Mouse (Mus musculus) liver, embryonic 11.5 days (tissue): Measurements from ENCODE around the gene Stat6. TPM values are rescaled to one million over a fixed set of nuclear protein-coding genes. Genes with fewer than 3 reads are reported as not detected.

Experiments
- ATAC-seq: fragments of 200-750 bp; cut with Nextera tagmentation; replicated peaks from 2 replicates; pipeline ENCODE4 v1.8.0; 2017; ENCODE audit warnings: moderate number of reproducible peaks, mild to moderate bottlenecking, moderate TSS enrichment, moderate library complexity; ENCODE audit not compliant: low FRiP score
- DNase-seq: peaks from one replicate; pipeline ENCODE4 v3.0.0-alpha.2; 2017; ENCODE audit warnings: low spot score
- H3K27ac ChIP-seq: fragments of 300-500 bp; sonication (generic); 2 replicates; pipeline ENCODE4 v1.5.1; 2014; ENCODE audit warnings: mild to moderate bottlenecking, low read depth, low read length, control low read depth
- H3K27me3 ChIP-seq: fragments of 300-500 bp; sonication (generic); replicated peaks from 2 replicates; pipeline ENCODE4 v1.6.1; 2014; ENCODE audit warnings: low read length, mixed read lengths; ENCODE audit not compliant: control insufficient read depth, insufficient read depth
- H3K36me3 ChIP-seq: fragments of 300-500 bp; sonication (generic); 2 replicates; pipeline ENCODE4 v1.6.1; 2014; ENCODE audit warnings: mild to moderate bottlenecking, low read length, moderate library complexity, mixed read lengths; ENCODE audit not compliant: control insufficient read depth, insufficient read depth
- H3K4me1 ChIP-seq: fragments of 300-500 bp; sonication (generic); replicated peaks from 2 replicates; pipeline ENCODE4 v1.6.1; 2014; ENCODE audit warnings: low read length, mixed read lengths; ENCODE audit not compliant: control insufficient read depth, insufficient read depth
- H3K4me2 ChIP-seq: fragments of 300-500 bp; sonication (generic); 2 replicates; pipeline ENCODE4 v1.6.1; 2014; ENCODE audit warnings: mild to moderate bottlenecking, control low read depth, moderate library complexity
- H3K4me3 ChIP-seq: fragments of 300-500 bp; sonication (generic); 2 replicates; pipeline ENCODE4 v1.5.1; 2014; ENCODE audit warnings: low read depth, low read length, control low read depth
- H3K9ac ChIP-seq: fragments of 300-500 bp; sonication (generic); 2 replicates; pipeline ENCODE4 v1.6.1; 2014; ENCODE audit warnings: low read depth, low read length, control low read depth
- H3K9me3 ChIP-seq: fragments of 300-500 bp; sonication (generic); 2 replicates; pipeline ENCODE4 v1.6.1; 2016; ENCODE audit warnings: low read length, inconsistent platforms, mixed read lengths; ENCODE audit not compliant: control insufficient read depth
- WGBS: fragments of 180-500 bp; shearing (Covaris S2); extraction: QIAGEN DNeasy Blood & Tissue Kit; methylation state at CpG from one replicate; pipeline ENCODE4 v1.1.7; 2014; 5-methylcytosine and 5-hydroxymethylcytosine counted together
- polyA plus RNA-seq: library from polyadenylated mRNA; unstranded; fragments of >200 nt; fragmentation: Nextera tagmentation; extraction: Ambion mirVana; gene quantifications from 2 replicates; pipeline ENCODE4 v1.2.1, GENCODE M21; 2014

The Stat6 gene
- polyA plus RNA-seq, 1 experiment from 2014 or later = 28.7 TPM

DNA sequence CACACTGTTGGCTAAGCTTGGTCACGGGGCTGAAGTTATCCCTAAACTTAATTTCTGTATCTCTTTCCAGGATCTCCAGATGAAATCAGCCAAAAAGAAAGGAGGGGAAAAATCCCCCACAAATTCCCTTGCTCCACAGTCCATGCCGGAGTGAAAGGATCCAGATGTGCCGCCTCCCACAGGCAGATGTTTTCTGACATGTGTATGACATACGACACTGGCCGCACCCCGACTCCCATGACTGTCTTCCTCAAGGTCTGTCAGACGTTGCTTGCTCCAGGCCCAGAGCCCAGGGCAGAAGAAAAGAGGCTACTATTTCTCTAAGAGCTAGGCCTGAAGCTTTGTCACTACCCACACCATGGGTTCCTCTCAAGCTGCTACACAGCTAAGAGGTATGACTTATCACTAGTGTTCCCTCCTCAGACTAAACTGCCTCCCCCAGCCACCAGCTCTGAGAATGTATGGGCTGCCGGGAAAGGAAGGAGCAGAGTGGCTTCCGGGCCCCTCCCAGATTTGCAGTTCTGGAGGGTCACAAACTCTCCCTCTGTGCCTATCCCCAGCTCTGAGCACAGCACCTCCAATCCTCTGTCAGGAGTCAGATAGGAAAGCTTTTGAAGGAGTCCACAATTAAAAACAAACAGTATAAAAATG, 33.2 kb upstream of the Stat6 start:
- peaks cover 8% of the 10 kb centered on the region; the same call in 1 of the 2 replicates for H3K27me3 ChIP-seq
- H3K4me3 ChIP-seq = no peak overlapping the region
- 65% methylated on average over 9 of the region's 9 CpGs for WGBS
- peaks cover 7% of the 10 kb centered on the region for H3K36me3 ChIP-seq
- no peak for ATAC-seq
- H3K9ac ChIP-seq = no peak overlapping the region
- no peak overlapping the region for H3K4me2 ChIP-seq
- H3K4me1 ChIP-seq = peaks cover 25% of the 10 kb centered on the region
- no peaks in the 10 kb centered on the region for H3K9me3 ChIP-seq
- no peak overlapping the region for H3K27ac ChIP-seq
- DNase-seq = no peak

DNA sequence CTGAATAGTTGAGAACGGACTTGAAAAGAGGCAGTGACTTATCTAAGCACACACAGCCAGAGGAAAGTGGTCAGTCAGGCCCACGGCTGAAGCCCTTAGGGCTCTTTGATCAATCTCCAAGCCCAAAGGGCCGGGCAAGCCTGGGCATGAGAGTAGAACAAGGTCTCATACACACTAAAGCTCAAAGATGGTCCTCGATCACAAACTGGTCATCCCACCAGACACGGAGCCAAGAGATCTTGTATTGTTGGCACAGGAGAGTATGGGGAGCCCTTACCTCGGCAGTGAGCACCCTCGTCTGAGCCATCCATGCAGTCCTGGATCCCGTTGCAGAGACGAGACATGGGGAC, 32.7 kb upstream of the Stat6 start:
- WGBS = 75% methylated on average over 9 of the region's 9 CpGs
- Histone ChIP-seq H3K27ac (no peak overlapping the region), H3K9ac (no peak overlapping the region), H3K4me2 (no peak overlapping the region), H3K9me3 (no peaks in the 10 kb centered on the region), H3K27me3 (peaks cover 8% of the 10 kb centered on the region), H3K4me3 (no peak overlapping the region), H3K4me1 (peaks cover 25% of the 10 kb centered on the region), H3K36me3 (peaks cover 7% of the 10 kb centered on the region)
- no peak for ATAC-seq
- no peak for DNase-seq

DNA sequence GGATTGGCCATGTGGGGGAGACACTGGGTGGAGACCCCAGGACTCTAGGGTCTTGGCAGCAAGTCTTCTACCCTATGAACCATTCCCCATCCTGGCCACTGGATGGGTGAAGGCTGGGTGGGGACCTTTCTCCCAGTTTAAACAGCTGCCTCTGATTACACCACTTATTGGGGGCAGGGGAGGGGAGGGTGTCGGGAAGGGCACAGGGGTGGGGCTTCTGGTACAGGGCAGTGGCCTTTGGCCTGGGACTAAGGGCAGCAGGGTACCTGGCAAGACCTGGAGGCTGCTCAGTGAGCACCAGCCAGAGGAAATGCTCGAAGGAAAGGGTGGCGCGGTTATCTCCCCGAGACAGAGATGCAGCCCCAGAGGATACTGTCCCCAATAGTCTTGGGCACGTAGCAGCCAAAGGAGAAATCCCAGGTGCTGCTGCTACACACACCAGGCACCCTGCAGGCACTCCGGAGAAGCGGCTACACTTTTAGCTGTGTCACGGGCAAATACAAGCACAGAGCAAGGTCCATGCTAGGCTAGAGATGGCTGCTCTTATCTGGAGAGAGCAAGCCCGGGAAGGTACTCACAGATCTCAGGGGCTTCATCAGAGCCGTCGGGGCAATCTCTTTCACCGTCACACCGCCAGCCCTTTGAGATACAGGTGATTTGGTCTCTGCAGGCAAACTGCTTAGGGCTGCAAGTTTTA, 30.6 kb upstream of the Stat6 start:
- Histone ChIP-seq H3K9ac (no peak overlapping the region), H3K27me3 (peaks cover 14% of the 10 kb centered on the region), H3K4me1 (peaks cover 40% of the 10 kb centered on the region), H3K4me3 (no peak overlapping the region), H3K27ac (peak overlapping the region; percentile 39; the same call in 1 of the 2 replicates), H3K36me3 (peaks cover 7% of the 10 kb centered on the region), H3K9me3 (no peaks in the 10 kb centered on the region), H3K4me2 (no peak overlapping the region)
- 54% methylated on average over 14 of the region's 14 CpGs for WGBS
- DNase-seq (no peak), ATAC-seq (peak; percentile 59)

DNA sequence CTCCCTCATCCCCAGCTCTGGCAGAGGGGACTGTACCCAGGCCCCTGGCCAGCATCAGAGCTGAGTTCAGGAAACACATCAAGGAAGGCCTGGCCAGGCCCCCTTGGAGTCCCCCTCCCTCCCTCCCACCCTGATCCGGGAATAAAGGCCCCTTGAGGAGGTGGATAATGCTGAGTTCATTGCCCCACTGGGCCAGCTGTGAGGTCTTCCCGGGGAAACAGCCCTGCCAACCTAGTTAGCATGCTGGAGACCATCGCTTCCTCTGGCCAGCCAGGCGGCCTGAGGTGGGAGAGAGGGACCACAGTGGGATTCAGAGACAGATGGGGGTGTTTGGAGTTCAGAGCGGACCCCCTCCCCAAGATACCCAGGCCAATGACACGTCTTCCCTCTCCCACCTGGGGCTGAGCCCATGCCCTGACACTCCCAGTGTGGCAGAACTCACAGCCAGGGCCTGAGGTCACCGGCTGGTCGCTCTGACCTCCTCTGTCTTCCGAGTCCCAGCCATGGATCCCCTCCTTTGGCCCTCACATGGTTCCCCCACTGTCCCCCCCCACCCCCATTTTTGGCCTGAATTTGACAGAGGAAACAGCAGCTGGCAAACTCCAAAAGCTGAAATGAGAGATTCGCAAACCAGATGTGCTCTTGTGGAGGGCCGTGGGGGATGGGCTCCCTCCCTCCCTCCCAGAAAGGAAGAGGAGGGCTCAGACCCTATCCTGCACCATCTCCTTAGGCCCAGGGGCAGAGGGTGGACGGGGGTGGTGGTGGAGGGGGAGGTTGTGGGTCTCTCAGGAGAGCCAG, 28.4 kb upstream of the Stat6 start:
- Histone ChIP-seq H3K4me2 (0 out of 2 replicates have a peak overlapping the region, but pooled peaks have one; percentile 19), H3K27me3 (peaks cover 32% of the 10 kb centered on the region), H3K27ac (peak overlapping the region; percentile 56), H3K9ac (no peak overlapping the region), H3K4me3 (no peak overlapping the region), H3K4me1 (peaks cover 57% of the 10 kb centered on the region), H3K9me3 (no peaks in the 10 kb centered on the region), H3K36me3 (peaks cover 7% of the 10 kb centered on the region)
- ATAC-seq (no peak), DNase-seq (no peak)
- WGBS = 25% methylated on average over 12 of the region's 12 CpGs

DNA sequence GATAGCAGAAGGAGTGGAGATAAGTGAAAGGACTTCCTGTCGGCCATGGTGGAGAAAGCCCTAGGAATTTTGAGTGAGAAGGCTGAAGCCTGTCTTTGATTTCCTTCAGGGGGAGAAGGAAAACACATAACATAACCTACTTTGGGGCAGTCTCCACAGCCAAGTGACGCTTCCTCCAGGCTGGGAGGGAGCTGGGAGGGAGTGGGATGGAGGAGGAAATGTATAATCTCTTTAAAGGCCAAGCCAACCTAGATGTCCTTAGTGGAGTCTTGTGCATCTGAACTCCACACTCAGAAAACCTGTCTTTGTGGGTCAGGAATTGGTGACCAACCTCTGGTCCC, 27.8 kb upstream of the Stat6 start:
- peaks cover 38% of the 10 kb centered on the region for H3K27me3 ChIP-seq
- H3K36me3 ChIP-seq = peaks cover 7% of the 10 kb centered on the region
- no peak overlapping the region for H3K4me3 ChIP-seq
- no peak overlapping the region for H3K9ac ChIP-seq
- H3K9me3 ChIP-seq = no peaks in the 10 kb centered on the region
- ATAC-seq = no peak
- DNase-seq = no peak
- H3K27ac ChIP-seq = peak overlapping the region; percentile 56
- 18% methylated on average over 2 of the region's 2 CpGs for WGBS
- H3K4me2 ChIP-seq = no peak overlapping the region
- peaks cover 57% of the 10 kb centered on the region for H3K4me1 ChIP-seq

DNA sequence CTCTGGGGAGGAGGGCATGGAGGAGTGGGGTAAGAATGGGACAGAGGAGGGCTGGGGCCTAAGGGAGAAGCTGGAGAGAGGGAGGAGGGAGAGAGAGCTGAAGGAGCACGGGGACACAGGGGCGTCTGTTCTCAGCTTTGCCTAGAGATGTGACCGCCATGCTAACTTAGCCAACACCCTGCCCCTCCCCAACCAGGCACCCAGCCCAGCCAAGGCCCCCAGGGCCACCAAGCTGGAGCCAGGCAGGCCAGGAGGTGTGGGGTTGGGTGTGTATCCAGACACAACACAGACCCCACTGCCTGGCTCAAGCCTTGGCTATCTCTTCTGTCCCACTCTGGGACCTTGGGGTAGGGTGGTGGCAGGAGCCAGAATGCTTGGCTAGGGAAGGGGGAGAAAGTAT, 27.2 kb upstream of the Stat6 start:
- Histone ChIP-seq H3K9ac (no peak overlapping the region), H3K36me3 (peaks cover 7% of the 10 kb centered on the region), H3K4me1 (peaks cover 57% of the 10 kb centered on the region), H3K9me3 (no peaks in the 10 kb centered on the region), H3K27me3 (peaks cover 44% of the 10 kb centered on the region), H3K4me3 (no peak overlapping the region), H3K4me2 (no peak overlapping the region), H3K27ac (peak overlapping the region; percentile 56; the same call in 1 of the 2 replicates)
- no peak for ATAC-seq
- DNase-seq = no peak
- WGBS = 74% methylated on average over 3 of the region's 3 CpGs

DNA sequence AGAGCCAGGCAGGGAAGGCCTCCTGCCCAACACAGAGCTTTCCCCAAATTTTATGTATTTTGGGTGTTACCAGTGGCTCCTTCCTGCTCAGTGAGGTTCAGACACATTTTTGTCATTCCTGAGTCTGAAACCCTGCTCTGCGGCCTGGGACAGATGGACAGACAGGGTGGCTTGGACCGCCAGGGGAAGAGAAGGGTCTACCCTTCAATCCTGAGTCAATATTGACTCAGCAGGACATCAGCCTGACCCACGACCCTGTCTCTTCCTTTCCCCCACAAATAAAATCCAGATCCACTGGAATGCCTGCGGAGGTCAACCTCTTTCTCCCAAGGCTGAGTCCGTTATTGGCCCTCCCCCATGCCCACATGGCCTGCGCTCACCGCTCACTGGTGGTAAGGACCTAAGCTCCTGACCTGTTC, 26.5 kb upstream of the Stat6 start:
- peak overlapping the region; percentile 56; the same call in 1 of the 2 replicates for H3K27ac ChIP-seq
- peaks cover 57% of the 10 kb centered on the region for H3K4me1 ChIP-seq
- H3K4me3 ChIP-seq = no peak overlapping the region
- 33% methylated on average over 7 of the region's 7 CpGs for WGBS
- H3K27me3 ChIP-seq = peaks cover 49% of the 10 kb centered on the region
- 0 out of 2 replicates have a peak overlapping the region, but pooled peaks have one; percentile 7 for H3K4me2 ChIP-seq
- peaks cover 7% of the 10 kb centered on the region for H3K36me3 ChIP-seq
- ATAC-seq (no peak), DNase-seq (no peak)
- H3K9ac ChIP-seq = no peak overlapping the region
- H3K9me3 ChIP-seq = no peaks in the 10 kb centered on the region

DNA sequence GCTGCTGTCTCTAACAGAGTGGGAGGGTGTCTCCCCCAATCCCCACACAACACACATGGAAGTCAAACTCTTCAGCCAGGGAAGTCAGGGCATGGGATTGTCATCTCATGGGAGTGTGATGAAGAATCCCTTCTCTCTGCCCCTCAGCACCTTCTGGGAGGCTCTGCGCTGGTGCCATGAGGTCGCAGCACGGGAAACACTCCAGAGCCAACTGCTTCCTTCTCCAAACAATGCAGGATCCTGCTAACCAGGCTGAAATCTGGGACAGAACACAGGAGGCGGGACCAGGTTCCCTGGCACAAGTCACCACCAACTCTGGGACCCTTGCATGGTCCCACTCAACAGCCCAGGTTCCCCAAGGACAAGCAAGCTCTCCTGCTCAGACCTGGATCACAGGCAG, 25.5 kb upstream of the Stat6 start:
- Histone ChIP-seq H3K27ac (peak overlapping the region; percentile 59), H3K9me3 (no peaks in the 10 kb centered on the region), H3K4me2 (peak overlapping the region; percentile 84), H3K4me3 (0 out of 2 replicates have a peak overlapping the region, but pooled peaks have one; percentile 15), H3K9ac (no peak overlapping the region), H3K36me3 (peaks cover under 1% of the 10 kb centered on the region; the same call in 1 of the 2 replicates), H3K4me1 (peaks cover 60% of the 10 kb centered on the region), H3K27me3 (peaks cover 52% of the 10 kb centered on the region)
- DNase-seq (no peak), ATAC-seq (no peak)
- 42% methylated on average over 4 of the region's 4 CpGs for WGBS
